Mouse (Mus musculus) urinary bladder, postnatal 36 days (tissue): ENCODE measurements around the gene Creb5.

Experiments used
- DNase-seq, 2 experiments: peaks; one replicate each; pipeline ENCODE4 v3.0.0; 2022; ENCODE audit warnings: low spot score in 2 of 2, mixed read lengths in 1 of 2

Creb5 gene

GRCm38 (mm10) chr6:53696471-53696870, 409.4 kb downstream of the Creb5 start:
- no peak for DNase-seq

- DNase-seq = no peak
These were observed 409.9 kb downstream of the Creb5 start for GRCm38 (mm10) chr6:53696921-53697320.

GRCm38 (mm10) chr6:53698128-53698749, 411.2 kb downstream of the Creb5 start:
- DNase-seq = no peak

GRCm38 (mm10) chr6:53704440-53704839, 417.4 kb downstream of the Creb5 start:
- peak in 1 of 2 experiments; percentile 30 for DNase-seq

GRCm38 (mm10) chr6:53706604-53707330, 419.7 kb downstream of the Creb5 start:
- no peak for DNase-seq

GRCm38 (mm10) chr6:53707795-53708194, 420.7 kb downstream of the Creb5 start:
- no peak for DNase-seq

- no peak for DNase-seq
These were observed 422.8 kb downstream of the Creb5 start for GRCm38 (mm10) chr6:53709694-53710442.

GRCm38 (mm10) chr6:53710560-53710959, 423.5 kb downstream of the Creb5 start:
- no peak for DNase-seq

- DNase-seq = no peak
These were observed 426.1 kb downstream of the Creb5 start for GRCm38 (mm10) chr6:53713152-53713551.

- DNase-seq = peak; percentile 44 to 57
These were observed 427.8 kb downstream of the Creb5 start for GRCm38 (mm10) chr6:53714908-53715321.

- DNase-seq = no peak
These were observed 428.9 kb downstream of the Creb5 start for GRCm38 (mm10) chr6:53716013-53716412.

- no peak for DNase-seq
These were observed 432.9 kb downstream of the Creb5 start for GRCm38 (mm10) chr6:53720009-53720408.

GRCm38 (mm10) chr6:53721595-53721994, 434.5 kb downstream of the Creb5 start:
- DNase-seq = peak; percentile 64 to 75

- DNase-seq = no peak
These were observed 435.6 kb downstream of the Creb5 start for GRCm38 (mm10) chr6:53722694-53723093.

- DNase-seq = no peak
These were observed 443.4 kb downstream of the Creb5 start for GRCm38 (mm10) chr6:53730487-53730886.

- DNase-seq = no peak
These were observed 444.0 kb downstream of the Creb5 start for GRCm38 (mm10) chr6:53730996-53731485.

- no peak for DNase-seq
These were observed 446.5 kb downstream of the Creb5 start for GRCm38 (mm10) chr6:53733546-53733945.

GRCm38 (mm10) chr6:53733999-53734398, 446.9 kb downstream of the Creb5 start:
- DNase-seq = no peak

GRCm38 (mm10) chr6:53735696-53736095, 448.6 kb downstream of the Creb5 start:
- DNase-seq = no peak

GRCm38 (mm10) chr6:53738206-53738605, 451.1 kb downstream of the Creb5 start:
- no peak for DNase-seq

- no peak for DNase-seq
These were observed 454.2 kb downstream of the Creb5 start for GRCm38 (mm10) chr6:53741222-53741621.
